Mouse (Mus musculus): ENCODE results near the gene Ovol2. TPM values are rescaled to one million over a fixed set of nuclear protein-coding genes. Genes with fewer than 3 reads are reported as not detected.
"Not testable (repeated sequence)": the region's sequence is repeated elsewhere in the genome, so short reads cannot be mapped to it uniquely, and the experiment has no call there.

Ovol2 gene
- polyA plus RNA-seq, 1 experiment from 2014 or later = 4.0 TPM

- under 1% methylated on average over 12 of the region's 12 CpGs for WGBS
- Histone ChIP-seq H3K4me1 (ENCODE audit: insufficient read depth, low read depth, low read length) (peaks cover 5% of the 10 kb centered on the region), H3K27me3 (replicated peaks; ENCODE audit: insufficient read depth, low read length) (no peaks in the 10 kb centered on the region), H3K9ac (replicated peaks; ENCODE audit: low read depth) (peak overlapping the region; percentile 76), H3K4me3 (ENCODE audit: low read depth, low read length) (peak overlapping the region; percentile 84), H3K4me2 (replicated peaks; ENCODE audit: low read depth, low read length) (peak overlapping the region; percentile 70), H3K36me3 (ENCODE audit: insufficient read depth, low read length) (peaks cover 7% of the 10 kb centered on the region; the same call in 1 of the 2 replicates), H3K9me3 (ENCODE audit: low read length) (no peaks in the 10 kb centered on the region), H3K27ac (ENCODE audit: low read length) (peak overlapping the region; percentile 92)
- TF ChIP-seq CTCF (IDR thresholded peaks at IDR 0.05) (no peak), EP300 (IDR thresholded peaks at IDR 0.05) (0 out of 2 replicates have a peak, but pooled peaks have one; percentile 15)
- DNase-seq (ENCODE audit: low spot score) = peak; percentile 57
- no peak for ATAC-seq
Observed at GRCm38 (mm10) chr2:144369511-144369910, 37.6 kb upstream of the Ovol2 start.

GRCm38 (mm10) chr2:144369020-144369421, 37.1 kb upstream of the Ovol2 start:
- peak overlapping the region; percentile 76 for H3K9ac ChIP-seq (replicated peaks; ENCODE audit: low read depth)
- H3K4me3 ChIP-seq (ENCODE audit: low read depth, low read length) = peak overlapping the region; percentile 84
- peaks cover 5% of the 10 kb centered on the region for H3K4me1 ChIP-seq (ENCODE audit: insufficient read depth, low read depth, low read length)
- H3K36me3 ChIP-seq (ENCODE audit: insufficient read depth, low read length) = peaks cover 7% of the 10 kb centered on the region; the same call in 1 of the 2 replicates
- peak overlapping the region; percentile 70 for H3K4me2 ChIP-seq (replicated peaks; ENCODE audit: low read depth, low read length)
- WGBS = 1% methylated on average over 41 of the region's 43 CpGs
- DNase-seq (ENCODE audit: low spot score) (peak; percentile 83), ATAC-seq (peak; percentile 86)
- no peaks in the 10 kb centered on the region for H3K27me3 ChIP-seq (replicated peaks; ENCODE audit: insufficient read depth, low read length)
- TF ChIP-seq CTCF (IDR thresholded peaks at IDR 0.05) (peak; percentile 24), EP300 (IDR thresholded peaks at IDR 0.05) (no peak)
- no peaks in the 10 kb centered on the region for H3K9me3 ChIP-seq (ENCODE audit: low read length)
- peak overlapping the region; percentile 92 for H3K27ac ChIP-seq (ENCODE audit: low read length)

- TF ChIP-seq CTCF (IDR thresholded peaks at IDR 0.05) (peak; percentile 6; the same call in 1 of the 2 replicates), EP300 (IDR thresholded peaks at IDR 0.05) (0 out of 2 replicates have a peak, but pooled peaks have one; percentile 45)
- no peaks in the 10 kb centered on the region for H3K9me3 ChIP-seq (ENCODE audit: low read length)
- H3K27me3 ChIP-seq (replicated peaks; ENCODE audit: insufficient read depth, low read length) = no peaks in the 10 kb centered on the region
- DNase-seq (ENCODE audit: low spot score) = peak; percentile 98
- H3K4me1 ChIP-seq (ENCODE audit: insufficient read depth, low read depth, low read length) = peaks cover 5% of the 10 kb centered on the region
- peaks cover 4% of the 10 kb centered on the region; the same call in 1 of the 2 replicates for H3K36me3 ChIP-seq (ENCODE audit: insufficient read depth, low read length)
- peak within 1 kb of the TSS; percentile 70 for H3K4me2 ChIP-seq (replicated peaks; ENCODE audit: low read depth, low read length)
- peak within 1 kb of the TSS; percentile 76 for H3K9ac ChIP-seq (replicated peaks; ENCODE audit: low read depth)
- 5% methylated on average over 38 of the region's 38 CpGs for WGBS
- peak within 1 kb of the TSS; percentile 84 for H3K4me3 ChIP-seq (ENCODE audit: low read depth, low read length)
- peak; percentile 96 for ATAC-seq
- peak within 1 kb of the TSS; percentile 92 for H3K27ac ChIP-seq (ENCODE audit: low read length)
Observed at GRCm38 (mm10) chr2:144368400-144369019, 36.6 kb upstream of the Ovol2 start, which contains the start of the genes Kat14 and Pet117. TSS of gene Kat14 (plus strand) at chr2:144368983. TSS of gene Pet117 (plus strand) at chr2:144368996.

- H3K4me2 ChIP-seq (replicated peaks; ENCODE audit: low read depth, low read length) = no peak overlapping the region
- H3K4me1 ChIP-seq (ENCODE audit: insufficient read depth, low read depth, low read length) = no peaks in the 10 kb centered on the region
- ATAC-seq (no peak), DNase-seq (ENCODE audit: low spot score) (no peak)
- H3K4me3 ChIP-seq (ENCODE audit: low read depth, low read length) = no peak overlapping the region
- no peaks in the 10 kb centered on the region for H3K36me3 ChIP-seq (ENCODE audit: insufficient read depth, low read length)
- 83% methylated on average over 11 of the region's 11 CpGs for WGBS
- H3K27me3 ChIP-seq (replicated peaks; ENCODE audit: insufficient read depth, low read length) = no peaks in the 10 kb centered on the region
- H3K9me3 ChIP-seq (ENCODE audit: low read length) = no peaks in the 10 kb centered on the region
- no peak for TF ChIP-seq EP300 (IDR thresholded peaks at IDR 0.05)
- TF ChIP-seq CTCF (IDR thresholded peaks at IDR 0.05) = no peak
- H3K9ac ChIP-seq (replicated peaks; ENCODE audit: low read depth) = no peak overlapping the region
- no peak overlapping the region for H3K27ac ChIP-seq (ENCODE audit: low read length)
Observed at GRCm38 (mm10) chr2:144352843-144353242, 20.9 kb upstream of the Ovol2 start.

GRCm38 (mm10) chr2:144348525-144348924, 16.6 kb upstream of the Ovol2 start:
- Histone ChIP-seq H3K27ac (ENCODE audit: low read length) (no peak overlapping the region), H3K27me3 (replicated peaks; ENCODE audit: insufficient read depth, low read length) (no peaks in the 10 kb centered on the region), H3K36me3 (ENCODE audit: insufficient read depth, low read length) (no peaks in the 10 kb centered on the region), H3K9ac (replicated peaks; ENCODE audit: low read depth) (no peak overlapping the region), H3K9me3 (ENCODE audit: low read length) (no peaks in the 10 kb centered on the region), H3K4me1 (ENCODE audit: insufficient read depth, low read depth, low read length) (no peaks in the 10 kb centered on the region), H3K4me2 (replicated peaks; ENCODE audit: low read depth, low read length) (no peak overlapping the region), H3K4me3 (ENCODE audit: low read depth, low read length) (no peak overlapping the region)
- 75% methylated on average over 3 of the region's 3 CpGs for WGBS
- ATAC-seq (no peak), DNase-seq (ENCODE audit: low spot score) (no peak)
- TF ChIP-seq CTCF (IDR thresholded peaks at IDR 0.05) (peak; percentile 51), EP300 (IDR thresholded peaks at IDR 0.05) (no peak)

GRCm38 (mm10) chr2:144343158-144343557, 11.2 kb upstream of the Ovol2 start:
- Histone ChIP-seq H3K27ac (ENCODE audit: low read length) (no peak overlapping the region), H3K4me2 (replicated peaks; ENCODE audit: low read depth, low read length) (no peak overlapping the region), H3K4me3 (ENCODE audit: low read depth, low read length) (no peak overlapping the region), H3K36me3 (ENCODE audit: insufficient read depth, low read length) (no peaks in the 10 kb centered on the region), H3K27me3 (replicated peaks; ENCODE audit: insufficient read depth, low read length) (no peaks in the 10 kb centered on the region), H3K4me1 (ENCODE audit: insufficient read depth, low read depth, low read length) (no peaks in the 10 kb centered on the region), H3K9me3 (ENCODE audit: low read length) (no peaks in the 10 kb centered on the region), H3K9ac (replicated peaks; ENCODE audit: low read depth) (no peak overlapping the region)
- DNase-seq (ENCODE audit: low spot score) (no peak), ATAC-seq (no peak)
- TF ChIP-seq EP300 (IDR thresholded peaks at IDR 0.05) (no peak), CTCF (IDR thresholded peaks at IDR 0.05) (no peak)
- 66% methylated on average over 4 of the region's 4 CpGs for WGBS

- not testable (repeated sequence) for H3K4me2 ChIP-seq (replicated peaks; ENCODE audit: low read depth, low read length); H3K9me3 ChIP-seq (ENCODE audit: low read length); H3K27me3 ChIP-seq (replicated peaks; ENCODE audit: insufficient read depth, low read length); DNase-seq (ENCODE audit: low spot score); H3K4me3 ChIP-seq (ENCODE audit: low read depth, low read length); H3K36me3 ChIP-seq (ENCODE audit: insufficient read depth, low read length); H3K9ac ChIP-seq (replicated peaks; ENCODE audit: low read depth); ATAC-seq; H3K27ac ChIP-seq (ENCODE audit: low read length); H3K4me1 ChIP-seq (ENCODE audit: insufficient read depth, low read depth, low read length)
- 72% methylated on average over 5 of the region's 6 CpGs for WGBS
Observed at GRCm38 (mm10) chr2:144338149-144338548, 6.2 kb upstream of the Ovol2 start.
